Mouse (Mus musculus) heart, adult 8-10 months (tissue): Measurements from ENCODE around the gene Mrps5. TPM values are rescaled to one million over a fixed set of nuclear protein-coding genes. Genes with fewer than 3 reads are reported as not detected.
"Not testable (repeated sequence)": the region's sequence is repeated elsewhere in the genome, so short reads cannot be mapped to it uniquely, and the experiment has no call there.

Experiments
- DNase-seq: peaks from one replicate; pipeline ENCODE4 v3.0.0; 2022; ENCODE audit warnings: low spot score
- total RNA-seq, 4 experiments: library from RNA; stranded (reverse); gene quantifications; 2 replicates each; pipeline ENCODE4 v1.2.4; 2022

Mrps5 gene
- total RNA-seq = 10 to 100 TPM; 82.2 to 90.5 (median 86.5) TPM

DNA sequence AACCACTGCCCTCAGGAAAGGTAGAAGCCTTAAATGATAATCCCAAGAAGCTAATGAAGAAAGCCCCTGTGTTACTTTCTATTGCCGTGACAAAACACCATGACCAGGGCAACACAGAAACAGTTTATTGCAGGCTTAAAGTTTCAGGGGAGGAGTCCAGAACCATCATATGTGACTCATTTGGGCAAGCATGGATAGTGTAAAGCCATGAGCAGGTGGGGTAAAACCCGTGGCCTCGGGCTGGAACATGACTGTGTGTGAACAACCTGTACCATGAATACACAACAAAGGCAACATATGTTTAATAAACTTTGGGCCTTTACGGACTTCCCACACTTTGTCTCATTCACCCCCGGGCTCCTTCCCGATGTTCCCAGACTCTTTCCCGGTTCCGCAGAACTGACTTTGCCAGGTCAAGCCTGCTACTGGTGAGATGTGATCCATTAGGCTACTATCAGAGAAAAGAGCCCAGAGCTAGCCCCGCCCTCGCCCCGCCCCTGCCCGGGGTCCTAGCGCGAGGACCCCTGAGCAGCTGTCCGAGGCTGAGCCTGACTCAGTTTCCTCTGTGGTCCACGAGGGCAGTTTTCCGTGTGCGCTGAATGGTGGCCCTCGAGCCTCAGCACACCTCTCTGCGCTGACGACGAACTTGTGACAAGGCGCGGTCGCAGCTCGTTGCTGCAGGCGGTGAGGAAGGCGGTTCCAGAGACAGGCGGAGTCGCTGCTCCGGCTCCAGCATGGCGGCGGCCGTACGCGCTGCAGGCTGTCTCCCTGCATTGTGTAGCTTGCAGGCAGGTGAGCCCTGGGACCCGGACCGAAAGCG, at the start of gene Mrps5, which contains the start of gene Zfp661:
Gene Mrps5, plus strand, starts transcription at position 529 of the 820 bp plus-strand sequence.
Gene Zfp661, minus strand, starts transcription at position 401 of the 820 bp plus-strand sequence.
- DNase-seq = peak; percentile 81

GRCm38 (mm10) chr2:127537548-127537947, 49.5 kb upstream of the Mrps5 start:
- no peak for DNase-seq

DNA sequence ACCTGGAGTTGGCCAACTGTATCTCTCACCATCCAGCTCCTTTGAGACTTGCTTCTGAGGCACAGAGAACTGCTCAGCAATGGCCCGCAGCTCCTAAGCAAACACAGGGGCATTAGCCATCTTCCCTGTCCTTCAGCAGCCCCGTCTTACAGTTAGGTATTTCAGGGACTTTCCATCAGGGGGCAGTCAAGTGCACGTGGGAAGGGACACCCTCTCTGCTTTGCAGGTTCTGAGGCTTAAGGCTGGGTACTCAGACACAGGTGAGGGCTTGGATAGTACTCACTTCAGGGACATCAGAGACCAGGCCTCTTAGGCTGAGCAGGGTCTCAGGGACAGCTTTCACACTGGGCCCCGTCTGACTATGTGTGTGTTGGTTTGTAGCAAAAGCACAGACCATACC, 47.5 kb upstream of the Mrps5 start:
- no peak for DNase-seq

GRCm38 (mm10) chr2:127541185-127541584, 45.8 kb upstream of the Mrps5 start, which contains the start of gene Prom2:
Gene Prom2 (minus strand): TSS chr2:127541467.
- DNase-seq = no peak

DNA sequence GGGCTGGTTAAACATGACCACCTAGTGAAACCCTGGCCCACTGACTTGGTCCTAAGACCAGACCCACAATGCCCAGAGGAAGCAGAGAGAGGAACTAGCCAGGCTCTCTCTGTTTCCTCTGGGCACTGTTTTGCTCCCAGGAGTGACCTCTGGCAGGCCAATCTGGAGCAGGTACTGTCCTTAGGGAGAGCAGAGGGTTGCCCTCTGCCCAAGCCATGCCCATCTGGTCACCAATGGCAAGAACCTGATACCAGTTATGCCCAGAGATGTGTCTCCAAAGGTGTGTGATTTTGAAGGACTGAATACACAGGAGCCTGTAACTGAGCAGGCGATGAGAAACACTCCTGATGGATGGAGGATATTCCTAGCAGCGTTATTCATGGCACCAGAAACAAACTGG, 45.3 kb upstream of the Mrps5 start:
- no peak for DNase-seq

GRCm38 (mm10) chr2:127548342-127549074, 38.5 kb upstream of the Mrps5 start:
- DNase-seq = no peak

DNA sequence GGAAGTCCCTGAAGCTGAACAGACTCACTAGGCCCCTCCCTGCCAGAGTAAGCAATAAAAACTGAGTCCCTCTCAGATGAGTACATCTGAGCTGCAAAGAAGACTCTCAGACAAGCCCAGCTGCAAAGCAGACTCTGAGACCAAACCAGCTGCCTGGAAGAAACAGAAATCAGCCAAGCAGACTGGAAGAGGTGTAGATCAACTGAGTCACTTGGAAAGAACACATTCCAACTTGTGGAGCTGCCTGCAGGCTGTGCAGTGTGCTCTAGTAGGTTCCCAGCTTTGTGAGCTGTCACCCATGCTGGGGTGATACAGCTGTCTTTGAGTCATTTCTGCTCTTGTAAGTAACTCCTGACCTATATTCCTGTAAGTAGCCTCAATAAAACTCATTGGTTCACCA, 37.3 kb upstream of the Mrps5 start:
- no peak for DNase-seq

- DNase-seq = no peak
Measured at GRCm38 (mm10) chr2:127550446-127550845, 36.6 kb upstream of the Mrps5 start.

- no peak for DNase-seq
Measured at GRCm38 (mm10) chr2:127551078-127551477, 35.9 kb upstream of the Mrps5 start.

- DNase-seq = peak; percentile 56
Measured at GRCm38 (mm10) chr2:127559070-127559966, 27.7 kb upstream of the Mrps5 start.

GRCm38 (mm10) chr2:127573322-127573721, 13.7 kb upstream of the Mrps5 start:
- no peak for DNase-seq

DNA sequence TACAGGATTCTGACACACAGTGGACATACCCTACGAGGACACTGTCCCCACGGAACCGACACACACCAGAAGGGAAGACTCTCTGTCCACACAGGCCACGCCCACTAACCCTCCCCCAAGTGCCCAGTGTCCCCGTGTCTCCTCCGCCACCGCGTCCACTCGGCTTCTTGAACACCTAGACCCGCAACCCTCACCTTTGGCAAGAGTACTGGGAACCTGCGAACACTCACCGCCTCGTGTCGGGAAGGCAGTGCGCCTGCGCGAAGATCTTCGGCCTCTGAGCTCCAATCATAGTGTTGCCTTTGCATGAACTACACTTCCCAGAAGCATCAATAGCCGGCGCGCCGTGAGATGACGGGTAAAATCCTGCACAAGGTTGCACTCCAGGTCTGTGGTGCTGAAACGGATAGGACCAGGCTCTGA, 2.6 kb upstream of the Mrps5 start:
- peak; percentile 93 for DNase-seq

- no peak for DNase-seq
Measured at GRCm38 (mm10) chr2:127587514-127587844, 457 bp downstream of the Mrps5 start.

DNA sequence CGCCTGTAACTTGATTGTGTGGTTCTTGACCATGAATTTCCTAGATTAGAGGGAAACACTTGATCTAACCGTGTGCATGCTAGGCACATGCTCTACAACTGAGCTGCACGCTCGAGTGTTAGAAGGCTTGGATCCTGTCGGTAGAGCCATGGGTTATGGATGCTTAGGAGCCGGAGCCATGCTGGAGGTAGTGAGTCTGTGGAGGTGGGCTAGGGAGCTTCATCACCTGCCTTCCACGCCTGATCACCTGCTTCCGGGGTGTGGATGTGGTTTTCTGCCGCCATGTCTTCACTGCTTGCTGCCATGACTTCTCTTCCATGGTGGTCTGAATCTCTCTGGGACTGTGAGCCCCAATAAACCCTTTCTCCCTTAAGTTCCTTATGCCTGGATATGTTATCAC, 1.9 kb downstream of the Mrps5 start:
- DNase-seq = no peak

- DNase-seq = no peak
Measured at GRCm38 (mm10) chr2:127590204-127590603, 3.2 kb downstream of the Mrps5 start.

GRCm38 (mm10) chr2:127590840-127591239, 3.8 kb downstream of the Mrps5 start:
- no peak for DNase-seq

- DNase-seq = not testable (repeated sequence)
Measured at GRCm38 (mm10) chr2:127603383-127603782, 16.4 kb downstream of the Mrps5 start.

GRCm38 (mm10) chr2:127605203-127605602, 18.2 kb downstream of the Mrps5 start:
- DNase-seq = no peak

- peak; percentile 35 for DNase-seq
Measured at GRCm38 (mm10) chr2:127608234-127608633, 21.2 kb downstream of the Mrps5 start.

DNA sequence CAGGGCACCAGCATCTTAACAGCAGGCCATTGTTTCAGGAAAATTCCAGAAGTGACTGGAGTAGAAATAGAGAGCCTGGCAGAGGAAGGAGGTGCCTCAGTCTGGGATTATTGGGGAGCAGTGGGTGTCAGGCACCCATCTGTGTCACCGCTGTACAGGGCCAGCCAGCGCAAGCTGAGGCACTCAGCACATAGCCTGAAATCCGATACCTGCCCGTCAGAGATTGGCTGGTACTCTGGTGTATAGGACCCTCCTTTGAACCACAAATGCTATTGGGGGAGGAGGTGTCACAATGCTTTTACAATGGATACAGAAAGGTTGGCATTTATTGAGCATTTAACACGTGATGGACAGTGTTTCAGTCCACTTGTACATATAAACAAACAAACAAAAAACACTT, 22.0 kb downstream of the Mrps5 start:
- no peak for DNase-seq

DNA sequence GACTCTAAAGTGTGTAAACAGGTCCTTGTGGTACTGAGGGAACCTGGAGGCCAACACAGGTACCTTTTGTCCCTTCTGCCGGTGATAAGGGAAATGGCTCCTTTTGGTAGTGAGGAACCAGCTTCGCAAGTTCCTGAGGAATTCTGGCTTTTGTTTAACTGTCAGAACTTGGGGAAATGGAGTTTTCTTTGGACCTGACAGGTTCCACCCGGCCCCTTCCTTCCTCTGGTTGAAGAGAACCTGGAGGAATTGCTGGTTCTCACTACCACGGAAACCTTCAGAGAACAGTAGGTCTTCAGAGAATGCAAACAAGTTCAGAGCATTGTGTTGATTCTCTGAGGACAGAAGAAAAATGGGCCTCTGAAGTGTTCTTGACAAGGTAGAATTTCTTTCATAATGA, 24.4 kb downstream of the Mrps5 start:
- DNase-seq = no peak

- no peak for DNase-seq
Measured at GRCm38 (mm10) chr2:127612288-127612687, 25.3 kb downstream of the Mrps5 start.
